Mouse (Mus musculus) limb, embryonic 12.5 days (tissue): ENCODE results near the gene Asb2. TPM values are rescaled to one million over a fixed set of nuclear protein-coding genes. Genes with fewer than 3 reads are reported as not detected.

ENCODE experiments used
- ATAC-seq: fragments of 200-750 bp; cut with Nextera tagmentation; 2 replicates; pipeline ENCODE4 v1.8.0; 2017; ENCODE audit warnings: low read depth, moderate TSS enrichment; ENCODE audit not compliant: insufficient number of reproducible peaks, insufficient read depth, low FRiP score, low TSS enrichment
- H3K27ac ChIP-seq: fragments of 300-500 bp; sonication (generic); 2 replicates; pipeline ENCODE4 v1.5.1; 2016; ENCODE audit warnings: mild to moderate bottlenecking, moderate library complexity
- H3K27me3 ChIP-seq: fragments of 300-500 bp; sonication (generic); 2 replicates; pipeline ENCODE4 v1.6.1; 2016; ENCODE audit warnings: mild to moderate bottlenecking, moderate library complexity
- H3K36me3 ChIP-seq: fragments of 300-500 bp; sonication (generic); 2 replicates; pipeline ENCODE4 v1.6.1; 2016; ENCODE audit warnings: mild to moderate bottlenecking, moderate library complexity
- H3K4me1 ChIP-seq: fragments of 300-500 bp; sonication (generic); replicated peaks from 2 replicates; pipeline ENCODE4 v1.6.1; 2016
- H3K4me2 ChIP-seq: fragments of 300-500 bp; sonication (generic); 2 replicates; pipeline ENCODE4 v1.6.1; 2016; ENCODE audit warnings: mild to moderate bottlenecking, moderate library complexity
- H3K4me3 ChIP-seq: fragments of 300-500 bp; sonication (generic); replicated peaks from 2 replicates; pipeline ENCODE4 v1.5.1; 2016; ENCODE audit warnings: mild to moderate bottlenecking
- H3K9ac ChIP-seq: fragments of 300-500 bp; sonication (generic); replicated peaks from 2 replicates; pipeline ENCODE4 v1.6.1; 2016; ENCODE audit warnings: mild to moderate bottlenecking, moderate library complexity
- H3K9me3 ChIP-seq: fragments of 300-500 bp; sonication (generic); 2 replicates; pipeline ENCODE4 v1.6.1; 2016; ENCODE audit warnings: mild to moderate bottlenecking, moderate library complexity
- WGBS: fragments of 180-500 bp; shearing (Covaris S2); methylation state at CpG from one replicate; pipeline ENCODE4 v1.1.7; 2016; 5-methylcytosine and 5-hydroxymethylcytosine counted together
- polyA plus RNA-seq: library from polyadenylated mRNA; unstranded; fragments of >200 nt; fragmentation: Nextera tagmentation; extraction: Ambion mirVana; gene quantifications from 2 replicates; pipeline ENCODE4 v1.2.1, GENCODE M21; 2016

Gene Asb2
- polyA plus RNA-seq, 1 experiment from 2014 or later: 2.9 TPM

DNA sequence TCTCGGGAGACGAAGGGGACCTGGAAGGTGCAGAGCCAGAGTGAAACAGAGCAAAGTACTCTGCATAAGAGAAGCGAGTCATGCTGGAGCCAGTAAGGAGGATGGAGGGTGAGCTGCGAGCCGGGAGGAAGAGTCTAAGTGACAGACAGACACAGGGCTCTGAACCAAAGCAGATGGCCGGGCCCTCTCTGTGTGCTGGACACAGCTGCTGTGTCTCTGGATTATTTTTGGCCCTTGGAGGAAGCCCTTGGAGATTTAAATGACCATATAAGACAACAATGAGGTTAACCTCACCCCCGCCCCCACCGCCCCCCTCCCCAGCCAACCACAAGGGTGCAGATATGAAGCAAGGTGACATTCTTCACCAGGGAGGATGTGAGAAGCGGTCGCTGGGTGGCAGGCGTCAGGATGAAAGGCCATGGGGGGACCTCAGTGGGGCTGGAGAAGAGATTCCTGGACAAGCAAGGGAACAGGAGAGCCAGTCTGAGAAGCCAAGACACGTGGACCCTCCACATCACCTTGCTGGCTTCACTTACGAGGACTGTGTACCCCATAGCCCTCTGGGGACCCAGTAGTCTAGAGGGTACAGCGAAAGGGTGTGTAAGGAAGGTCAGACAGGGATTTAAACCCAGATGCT lies 17.5 kb downstream of the Asb2 start:
- H3K4me3 ChIP-seq: no peak overlapping the region
- peaks cover 3% of the 10 kb centered on the region; the same call in 1 of the 2 replicates for H3K27me3 ChIP-seq
- H3K9ac ChIP-seq: no peak overlapping the region
- WGBS: 78% methylated on average over 14 of the region's 14 CpGs
- H3K4me2 ChIP-seq: no peak overlapping the region
- ATAC-seq: no peak
- H3K9me3 ChIP-seq: no peaks in the 10 kb centered on the region
- no peaks in the 10 kb centered on the region for H3K4me1 ChIP-seq
- no peak overlapping the region for H3K27ac ChIP-seq
- H3K36me3 ChIP-seq: no peaks in the 10 kb centered on the region

DNA sequence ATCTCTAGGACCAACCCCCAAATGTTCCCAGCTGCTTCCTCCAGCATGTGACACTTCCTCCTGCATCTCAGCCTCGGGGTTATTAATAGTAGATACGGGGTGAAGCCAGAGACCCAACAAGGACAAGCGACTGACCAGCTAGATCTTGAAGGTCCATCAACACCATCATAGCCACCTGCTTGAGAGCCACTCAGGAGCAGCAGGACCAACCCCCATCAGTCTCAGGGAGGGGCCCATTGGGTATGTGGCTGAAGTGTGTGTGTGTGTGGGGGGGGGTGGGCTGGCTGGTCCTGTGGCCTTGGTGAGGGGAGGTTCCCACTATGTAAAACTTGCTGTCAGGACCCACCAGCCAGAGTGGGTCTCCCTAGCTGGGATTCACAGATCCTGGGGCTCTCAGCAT lies 19.0 kb downstream of the Asb2 start:
- no peak for ATAC-seq
- 88% methylated on average over 3 of the region's 3 CpGs for whole genome bisulfite sequencing
- Histone ChIP-seq H3K4me3 (no peak overlapping the region), H3K9me3 (no peaks in the 10 kb centered on the region), H3K4me2 (no peak overlapping the region), H3K27me3 (no peaks in the 10 kb centered on the region), H3K4me1 (no peaks in the 10 kb centered on the region; the same call in 1 of the 2 replicates), H3K9ac (no peak overlapping the region), H3K27ac (no peak overlapping the region), H3K36me3 (no peaks in the 10 kb centered on the region)

DNA sequence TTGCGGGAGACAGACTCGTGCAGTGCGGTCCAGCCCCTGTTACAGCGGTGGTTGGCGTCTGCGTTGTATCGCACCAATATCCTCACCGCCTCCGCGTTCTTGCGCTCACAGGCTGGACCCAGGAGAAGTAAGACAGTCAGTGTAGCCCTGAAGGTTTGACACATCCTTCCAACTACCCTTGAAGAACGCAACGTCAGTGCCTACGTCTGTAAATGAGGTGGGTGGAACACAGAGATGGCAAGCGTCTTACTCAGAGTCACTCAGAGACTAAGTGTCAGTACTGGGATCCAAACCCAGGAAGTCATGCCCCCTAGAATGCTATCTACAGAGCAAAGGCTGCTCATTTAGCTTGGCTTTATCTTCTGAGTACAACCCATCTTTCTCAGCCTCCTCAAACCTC lies 22.4 kb downstream of the Asb2 start:
- no peak overlapping the region for H3K4me2 ChIP-seq
- H3K27me3 ChIP-seq: no peaks in the 10 kb centered on the region
- no peak for ATAC-seq
- no peak overlapping the region for H3K4me3 ChIP-seq
- no peak overlapping the region for H3K9ac ChIP-seq
- H3K4me1 ChIP-seq: peaks cover 10% of the 10 kb centered on the region
- no peak overlapping the region for H3K27ac ChIP-seq
- no peaks in the 10 kb centered on the region for H3K9me3 ChIP-seq
- 96% methylated on average over 15 of the region's 15 CpGs for WGBS
- H3K36me3 ChIP-seq: no peaks in the 10 kb centered on the region

GRCm38 (mm10) chr12:103332879-103333278 lies 22.9 kb downstream of the Asb2 start:
- Histone ChIP-seq H3K27me3 (no peaks in the 10 kb centered on the region), H3K9ac (no peak overlapping the region), H3K4me3 (no peak overlapping the region), H3K27ac (no peak overlapping the region), H3K4me2 (no peak overlapping the region), H3K4me1 (peaks cover 12% of the 10 kb centered on the region), H3K9me3 (no peaks in the 10 kb centered on the region), H3K36me3 (no peaks in the 10 kb centered on the region)
- ATAC-seq: no peak
- WGBS: 91% methylated on average over 2 of the region's 2 CpGs

DNA sequence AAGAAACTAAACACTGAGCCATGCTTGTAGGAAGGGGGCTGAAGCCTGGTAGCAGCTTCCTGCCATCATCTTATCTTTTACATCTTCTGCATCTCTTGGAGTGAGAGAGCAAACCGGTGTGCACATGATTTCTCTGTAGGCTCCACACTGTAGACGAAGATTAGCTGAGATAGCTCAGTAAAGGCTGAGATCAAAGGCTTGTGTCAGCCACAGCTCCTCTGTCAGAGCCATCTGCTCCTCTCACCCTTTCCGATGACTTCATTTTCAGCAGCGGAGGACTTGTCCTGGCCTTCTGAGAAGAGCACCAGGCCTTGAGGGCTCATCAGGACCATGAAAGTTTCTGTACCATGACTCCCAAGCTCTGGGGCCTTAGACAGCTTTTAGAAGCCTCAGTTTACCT lies 24.3 kb downstream of the Asb2 start:
- H3K4me2 ChIP-seq: no peak overlapping the region
- no peak for ATAC-seq
- peaks cover 12% of the 10 kb centered on the region for H3K4me1 ChIP-seq
- H3K27me3 ChIP-seq: no peaks in the 10 kb centered on the region
- no peak overlapping the region for H3K27ac ChIP-seq
- H3K4me3 ChIP-seq: no peak overlapping the region
- H3K36me3 ChIP-seq: no peaks in the 10 kb centered on the region
- WGBS: 38% methylated on average over 4 of the region's 4 CpGs
- H3K9ac ChIP-seq: no peak overlapping the region
- H3K9me3 ChIP-seq: no peaks in the 10 kb centered on the region

DNA sequence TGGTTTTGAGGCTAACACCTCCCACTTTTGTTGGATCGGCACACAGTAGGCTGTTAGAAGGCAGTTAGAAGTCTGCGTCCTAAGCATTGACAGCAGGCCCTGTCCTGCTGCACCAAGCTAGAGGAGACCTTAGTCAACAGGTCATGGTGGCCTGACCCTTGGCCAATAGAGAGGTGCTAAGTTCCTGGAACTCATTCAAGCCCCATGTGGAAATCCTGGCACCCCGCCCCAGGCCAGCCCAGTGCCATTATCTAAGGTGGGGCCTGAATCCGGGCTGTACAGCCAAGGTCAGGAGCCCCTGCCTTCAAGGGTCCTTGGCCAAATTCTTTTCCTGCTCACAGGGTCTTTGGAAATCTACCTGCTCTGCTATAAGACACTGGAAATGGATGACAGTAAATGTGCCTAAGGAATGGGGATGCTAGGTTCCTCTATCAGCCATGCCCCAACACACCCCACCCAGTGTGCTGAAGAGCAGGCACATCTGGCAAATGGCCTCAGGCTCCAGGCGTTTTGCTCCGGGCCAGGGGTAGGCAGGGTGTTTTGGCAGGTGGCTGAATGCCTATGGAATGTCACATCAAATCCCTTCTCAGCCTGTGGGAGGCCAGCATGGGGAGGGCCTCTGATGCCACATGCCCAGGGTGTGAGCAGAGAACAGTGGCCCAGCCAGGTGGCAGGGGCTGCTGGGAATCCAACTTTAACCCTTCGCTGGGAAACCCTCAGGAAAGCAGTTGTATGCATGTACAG lies 27.2 kb downstream of the Asb2 start:
- H3K4me2 ChIP-seq: no peak overlapping the region

DNA sequence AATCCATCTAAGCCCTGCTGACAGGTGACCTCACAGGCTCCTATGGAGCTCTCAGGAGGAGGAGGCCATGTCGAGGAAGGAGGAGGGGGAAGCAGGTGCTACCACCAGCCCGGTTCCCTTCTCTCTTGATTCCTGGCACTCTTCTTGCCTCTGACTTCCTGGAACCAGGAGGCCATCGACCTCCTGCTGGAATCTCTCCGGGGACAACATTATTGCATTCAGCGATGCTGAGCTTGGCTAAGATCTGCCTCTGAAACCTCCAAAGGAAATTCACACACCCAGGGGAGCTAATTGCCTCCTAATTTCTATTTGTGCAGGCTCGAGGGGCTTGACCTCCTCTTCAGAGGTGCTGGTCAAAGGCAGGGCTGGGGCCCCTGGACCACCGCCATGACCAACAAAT lies 28.7 kb downstream of the Asb2 start:
- Histone ChIP-seq H3K27me3 (peaks cover 26% of the 10 kb centered on the region), H3K9me3 (no peaks in the 10 kb centered on the region), H3K4me3 (no peak overlapping the region), H3K4me2 (no peak overlapping the region), H3K27ac (no peak overlapping the region), H3K4me1 (peaks cover 16% of the 10 kb centered on the region), H3K36me3 (no peaks in the 10 kb centered on the region), H3K9ac (no peak overlapping the region)
- 31% methylated on average over 7 of the region's 7 CpGs for WGBS
- ATAC-seq: no peak

More for the DNA sequence above, 27.2 kb downstream of the Asb2 start:
- no peaks in the 10 kb centered on the region for H3K9me3 ChIP-seq
- WGBS: 58% methylated on average over 7 of the region's 7 CpGs
- H3K9ac ChIP-seq: no peak overlapping the region
- H3K27ac ChIP-seq: no peak overlapping the region
- 0 out of 2 replicates have a peak, but pooled peaks have one; percentile 26 for ATAC-seq
- no peaks in the 10 kb centered on the region for H3K36me3 ChIP-seq
- no peak overlapping the region for H3K4me3 ChIP-seq
- peaks cover 16% of the 10 kb centered on the region for H3K4me1 ChIP-seq
- H3K27me3 ChIP-seq: peaks cover 18% of the 10 kb centered on the region

GRCm38 (mm10) chr12:103326569-103326968 lies 29.2 kb downstream of the Asb2 start:
- 83% methylated on average over 4 of the region's 4 CpGs for WGBS
- no peak for ATAC-seq
- no peaks in the 10 kb centered on the region for H3K36me3 ChIP-seq
- no peak overlapping the region for H3K4me3 ChIP-seq
- no peak overlapping the region for H3K27ac ChIP-seq
- H3K9me3 ChIP-seq: no peaks in the 10 kb centered on the region
- peaks cover 26% of the 10 kb centered on the region for H3K27me3 ChIP-seq
- H3K9ac ChIP-seq: no peak overlapping the region
- peaks cover 16% of the 10 kb centered on the region for H3K4me1 ChIP-seq
- H3K4me2 ChIP-seq: no peak overlapping the region

GRCm38 (mm10) chr12:103325156-103325857 lies 30.5 kb downstream of the Asb2 start:
- Histone ChIP-seq H3K4me1 (peaks cover 16% of the 10 kb centered on the region), H3K9me3 (no peaks in the 10 kb centered on the region), H3K9ac (0 out of 2 replicates have a peak overlapping the region, but pooled peaks have one; percentile 44), H3K4me2 (peak overlapping the region; percentile 64), H3K27me3 (peaks cover 30% of the 10 kb centered on the region), H3K4me3 (peak overlapping the region; percentile 40), H3K36me3 (no peaks in the 10 kb centered on the region), H3K27ac (no peak overlapping the region)
- peak; percentile 90 for ATAC-seq
- WGBS: 8% methylated on average over 60 of the region's 60 CpGs

DNA sequence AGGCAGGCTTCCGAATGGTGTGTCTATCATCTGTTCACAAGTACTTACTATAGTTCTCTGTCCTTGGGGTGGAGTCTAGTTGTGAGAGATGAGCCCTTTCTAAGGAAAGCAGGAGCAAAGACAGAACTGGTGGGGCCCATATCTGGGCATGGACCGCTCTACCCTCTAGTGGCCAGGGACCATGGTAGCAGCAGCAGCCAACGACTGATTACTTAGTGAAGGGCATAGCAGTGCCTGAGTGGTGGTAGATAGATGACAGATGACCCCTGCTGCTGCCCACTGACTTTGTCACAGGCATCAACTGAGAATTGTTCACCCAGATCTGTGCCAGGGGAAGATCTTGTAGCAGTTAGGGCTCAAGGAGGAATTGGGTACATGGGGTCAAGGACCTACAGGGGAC lies 33.0 kb downstream of the Asb2 start:
- Histone ChIP-seq H3K36me3 (no peaks in the 10 kb centered on the region), H3K4me3 (no peak overlapping the region), H3K27ac (no peak overlapping the region), H3K9me3 (no peaks in the 10 kb centered on the region), H3K27me3 (peaks cover 30% of the 10 kb centered on the region), H3K9ac (no peak overlapping the region), H3K4me1 (peaks cover 17% of the 10 kb centered on the region), H3K4me2 (no peak overlapping the region)
- no peak for ATAC-seq
- 23% methylated on average over 3 of the region's 3 CpGs for WGBS

DNA sequence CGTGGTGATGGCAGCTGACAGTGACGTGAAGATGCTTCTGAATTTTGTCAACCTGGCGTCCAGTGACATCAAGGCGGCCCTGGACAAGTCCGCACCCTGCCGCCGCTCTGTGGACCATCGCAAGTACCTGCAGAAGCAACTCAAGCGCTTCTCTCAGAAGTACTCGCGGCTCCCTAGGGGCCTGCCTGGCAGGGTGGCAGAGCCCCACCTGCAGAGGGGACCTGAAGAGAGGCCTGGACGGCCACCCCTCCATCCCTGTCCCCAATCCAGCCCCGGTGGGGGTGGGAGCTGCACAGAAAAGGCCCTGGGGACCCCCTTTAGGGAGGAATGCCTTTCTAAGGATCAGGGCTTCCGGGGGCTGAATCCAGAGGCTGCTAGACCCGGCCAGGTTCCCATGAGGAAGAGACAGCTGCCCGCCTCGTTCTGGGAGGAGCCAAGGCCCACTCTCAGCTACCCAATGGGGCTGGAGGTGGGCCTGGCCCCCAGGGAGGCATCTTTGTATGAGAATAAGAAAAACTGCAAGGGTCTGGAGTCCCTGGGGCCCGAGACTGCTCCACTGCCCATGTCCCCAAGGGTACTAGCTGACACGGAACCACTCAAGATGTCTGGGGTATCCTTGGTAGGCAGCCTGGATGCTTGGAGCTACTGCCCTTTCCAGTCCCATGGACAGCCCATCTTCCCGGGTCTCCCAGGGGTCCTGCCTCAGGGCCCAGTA lies 39.8 kb downstream of the Asb2 start:
- Histone ChIP-seq H3K4me2 (peak overlapping the region; percentile 51; the same call in 1 of the 2 replicates), H3K36me3 (no peaks in the 10 kb centered on the region), H3K4me3 (no peak overlapping the region), H3K27ac (no peak overlapping the region), H3K4me1 (peaks cover 25% of the 10 kb centered on the region), H3K27me3 (peaks cover 47% of the 10 kb centered on the region), H3K9ac (0 out of 2 replicates have a peak overlapping the region, but pooled peaks have one; percentile 1), H3K9me3 (no peaks in the 10 kb centered on the region)
- 40% methylated on average over 20 of the region's 20 CpGs for WGBS
- ATAC-seq: no peak
